11 mouse cellular contexts compared by ENCODE assay signal in genomic region chr10:75364796-75365195, GRCm38 (mm10). TPM values are rescaled to one million over a fixed set of nuclear protein-coding genes. Genes with fewer than 3 reads are reported as not detected.
DNase-seq lines count a peak whose midpoint lies in the region; ATAC-seq and TF ChIP-seq lines count a peak whose summit lies in the region.
"Had no signal": no experiment of that assay in that cellular context is flagged by ENCODE, and none has a peak within 500 bp of the region (broad histone marks: within the 10 kb centered on the region; RNA-seq: fewer than 3 reads in every experiment).

No protein-coding gene starts in this region.

- peak overlapping the region; percentile 38 for H3K4me2 ChIP-seq in heart, embryonic 14.5 days (ENCODE audit: low read length)
- H3K4me2 ChIP-seq in midbrain, embryonic 16.5 days (ENCODE audit: low read length): 0 out of 2 replicates have a peak overlapping the region, but pooled peaks have one; percentile 3
- H3K4me2 ChIP-seq in midbrain, postnatal 0 days (ENCODE audit: low read depth, low read length, poor library complexity, severe bottlenecking): no peak overlapping the region
- no peak overlapping the region for H3K4me2 ChIP-seq in intestine, embryonic 15.5 days (replicated peaks)

- no peaks in the 10 kb centered on the region for H3K9me3 ChIP-seq in heart, embryonic 14.5 days (ENCODE audit: control insufficient read depth, low read length)
- no peaks in the 10 kb centered on the region for H3K9me3 ChIP-seq in midbrain, embryonic 16.5 days (replicated peaks; ENCODE audit: control insufficient read depth, low read length, poor library complexity, severe bottlenecking)
- H3K9me3 ChIP-seq in midbrain, postnatal 0 days (ENCODE audit: low read length): no peaks in the 10 kb centered on the region
- no peaks in the 10 kb centered on the region for H3K9me3 ChIP-seq in intestine, embryonic 15.5 days
- H3K9me3 ChIP-seq: embryonic facial prominence, embryonic 12.5 days; G1E; limb, embryonic 12.5 days had no signal

- peak overlapping the region; percentile 90 for H3K27ac ChIP-seq in heart, embryonic 14.5 days (replicated peaks in 1 of 2; ENCODE audit: control insufficient read depth in 1 of 2, insufficient read depth in 1 of 2, low read depth in 2 of 2, low read length in 2 of 2)
- no peak overlapping the region for H3K27ac ChIP-seq in midbrain, embryonic 16.5 days (ENCODE audit: low read length)
- H3K27ac ChIP-seq in midbrain, postnatal 0 days (ENCODE audit: low read depth, low read length): no peak overlapping the region
- 0 out of 2 replicates have a peak overlapping the region, but pooled peaks have one; percentile 30 for H3K27ac ChIP-seq in intestine, embryonic 15.5 days
- H3K27ac ChIP-seq: embryonic facial prominence, embryonic 12.5 days; limb, embryonic 12.5 days had no signal

- no peak for DNase-seq in heart, adult 11 months
- DNase-seq in midbrain, postnatal 0 days (ENCODE audit: low spot score): no peak
- DNase-seq in testis, postnatal 14 days (ENCODE audit: low spot score): peak; percentile 13
- DNase-seq in thymus, postnatal 14 days: no peak
- DNase-seq in thymus, postnatal 4 days: no peak

- no peaks in the 10 kb centered on the region for H3K27me3 ChIP-seq in heart, embryonic 14.5 days (ENCODE audit: control insufficient read depth, insufficient read depth, low read length)
- H3K27me3 ChIP-seq in midbrain, embryonic 16.5 days (ENCODE audit: control insufficient read depth, insufficient read depth, low read depth, low read length): no peaks in the 10 kb centered on the region
- H3K27me3 ChIP-seq in midbrain, postnatal 0 days (ENCODE audit: insufficient read depth, low read length): no peaks in the 10 kb centered on the region
- no peaks in the 10 kb centered on the region for H3K27me3 ChIP-seq in intestine, embryonic 15.5 days (replicated peaks)
- H3K27me3 ChIP-seq: embryonic facial prominence, embryonic 12.5 days; limb, embryonic 12.5 days had no signal

- TF ChIP-seq CTCF in midbrain, postnatal 0 days (IDR thresholded peaks at IDR 0.05): no peak

- H3K4me1 ChIP-seq in heart, embryonic 14.5 days (ENCODE audit: control insufficient read depth in 2 of 2, insufficient read depth in 2 of 2, low read length in 2 of 2): peaks cover 13 to 23% of the 10 kb centered on the region in 2 experiments
- H3K4me1 ChIP-seq in midbrain, embryonic 16.5 days (ENCODE audit: control insufficient read depth, insufficient read depth, low read length): 0 out of 2 replicates have a peak, but pooled peaks cover 3% of the 10 kb centered on the region
- H3K4me1 ChIP-seq in midbrain, postnatal 0 days (ENCODE audit: insufficient read depth, low read length): no peaks in the 10 kb centered on the region
- 0 out of 2 replicates have a peak, but pooled peaks cover 4% of the 10 kb centered on the region for H3K4me1 ChIP-seq in intestine, embryonic 15.5 days (replicated peaks)

- H3K4me3 ChIP-seq in heart, embryonic 14.5 days (ENCODE audit: control insufficient read depth in 1 of 2, insufficient read depth in 1 of 2, low read depth in 1 of 2, low read length in 2 of 2): no peak overlapping the region
- no peak overlapping the region for H3K4me3 ChIP-seq in midbrain, embryonic 16.5 days (ENCODE audit: low read depth, low read length)
- no peak overlapping the region for H3K4me3 ChIP-seq in midbrain, postnatal 0 days (ENCODE audit: low read depth, low read length)
- no peak overlapping the region for H3K4me3 ChIP-seq in intestine, embryonic 15.5 days (replicated peaks)

- H3K36me3 ChIP-seq in heart, embryonic 14.5 days (ENCODE audit: control insufficient read depth, insufficient read depth, low read length): no peaks in the 10 kb centered on the region
- H3K36me3 ChIP-seq in midbrain, embryonic 16.5 days (ENCODE audit: control insufficient read depth, insufficient read depth, low read length): no peaks in the 10 kb centered on the region
- no peaks in the 10 kb centered on the region for H3K36me3 ChIP-seq in midbrain, postnatal 0 days (ENCODE audit: insufficient read depth, low read length)
- H3K36me3 ChIP-seq in intestine, embryonic 15.5 days: no peaks in the 10 kb centered on the region
- H3K36me3 ChIP-seq: embryonic facial prominence, embryonic 12.5 days; G1E; limb, embryonic 12.5 days had no signal

- no peak for ATAC-seq in heart, embryonic 14.5 days (ENCODE audit: insufficient number of reproducible peaks, insufficient read depth, low FRiP score, low read depth)
- peak; percentile 26; the same call in 1 of the 2 replicates for ATAC-seq in midbrain, embryonic 16.5 days
- no peak for ATAC-seq in midbrain, postnatal 0 days (ENCODE audit: low FRiP score)
- peak; percentile 36 for ATAC-seq in intestine, embryonic 15.5 days

- WGBS in heart, embryonic 14.5 days: 65% methylated on average over 9 of the region's 9 CpGs
- WGBS in midbrain, embryonic 16.5 days: 77% methylated on average over 9 of the region's 9 CpGs
- WGBS in midbrain, postnatal 0 days: 71% methylated on average over 9 of the region's 9 CpGs
- 80% methylated on average over 9 of the region's 9 CpGs for WGBS in intestine, embryonic 15.5 days

- no peak overlapping the region for H3K9ac ChIP-seq in heart, embryonic 14.5 days (ENCODE audit: low read length)
- H3K9ac ChIP-seq in midbrain, embryonic 16.5 days (ENCODE audit: low read depth, low read length): no peak overlapping the region
- H3K9ac ChIP-seq in midbrain, postnatal 0 days (replicated peaks; ENCODE audit: low read length, poor library complexity, severe bottlenecking): no peak overlapping the region
- H3K9ac ChIP-seq in intestine, embryonic 15.5 days: no peak overlapping the region
- H3K9ac ChIP-seq: embryonic facial prominence, embryonic 12.5 days; limb, embryonic 12.5 days had no signal

RNA-seq across cellular contexts. Expression of gene Upb1, which starts 36.1 kb away (rescaled TPM):
- 0.65 and 0.75 TPM in 2 replicates for polyA plus RNA-seq in heart, embryonic 14.5 days (2014; fragmentation: Nextera tagmentation; extraction: Ambion mirVana)
- polyA plus RNA-seq in midbrain, embryonic 16.5 days (2015; fragmentation: Nextera tagmentation; extraction: Ambion mirVana): 0.41 and 0.42 TPM in 2 replicates
- 0.52 TPM in 1 of 2 replicates, not detected in the other for total RNA-seq in midbrain, postnatal 0 days (2014; rRNA removed)
- 0.44 and 0.72 TPM in 2 replicates for polyA plus RNA-seq in midbrain, postnatal 0 days (2015; fragmentation: Nextera tagmentation; extraction: Ambion mirVana)
- 0.88 and 1.9 TPM in 2 replicates for polyA plus RNA-seq in intestine, embryonic 15.5 days (2015; fragmentation: Nextera tagmentation; extraction: Ambion mirVana)
- polyA plus RNA-seq: G1E had no signal

RNA-seq across cellular contexts. Expression of gene Adora2a, which starts 48.1 kb away (rescaled TPM):
- 4.9 and 6.8 TPM in 2 replicates for polyA plus RNA-seq in heart, embryonic 14.5 days (2014; fragmentation: Nextera tagmentation; extraction: Ambion mirVana)
- polyA plus RNA-seq in midbrain, embryonic 16.5 days (2015; fragmentation: Nextera tagmentation; extraction: Ambion mirVana): 3.7 and 3.8 TPM in 2 replicates
- total RNA-seq in midbrain, postnatal 0 days (2014; rRNA removed): 4.3 and 11.7 TPM in 2 replicates
- 1.7 and 1.9 TPM in 2 replicates for polyA plus RNA-seq in midbrain, postnatal 0 days (2015; fragmentation: Nextera tagmentation; extraction: Ambion mirVana)
- 2.5 and 3.2 TPM in 2 replicates for polyA plus RNA-seq in intestine, embryonic 15.5 days (2015; fragmentation: Nextera tagmentation; extraction: Ambion mirVana)

Comparison
In these comparisons a context has a peak if more than half of its experiments do, and no peak if none do; other contexts are left out.
1. ATAC-seq: peak in midbrain, embryonic 16.5 days (single experiment) and intestine, embryonic 15.5 days (single experiment); none in heart, embryonic 14.5 days (single experiment) and midbrain, postnatal 0 days (single experiment).
2. H3K4me2 ChIP-seq: peak in heart, embryonic 14.5 days (single experiment) and midbrain, embryonic 16.5 days (single experiment); none in midbrain, postnatal 0 days (single experiment) and intestine, embryonic 15.5 days (single experiment).
3. H3K27ac ChIP-seq: peak in heart, embryonic 14.5 days (2 of 2) and intestine, embryonic 15.5 days (single experiment); none in midbrain, embryonic 16.5 days (single experiment) and midbrain, postnatal 0 days (single experiment).